Mouse (Mus musculus): Measurements from ENCODE around the gene Arfgef3.

DNA sequence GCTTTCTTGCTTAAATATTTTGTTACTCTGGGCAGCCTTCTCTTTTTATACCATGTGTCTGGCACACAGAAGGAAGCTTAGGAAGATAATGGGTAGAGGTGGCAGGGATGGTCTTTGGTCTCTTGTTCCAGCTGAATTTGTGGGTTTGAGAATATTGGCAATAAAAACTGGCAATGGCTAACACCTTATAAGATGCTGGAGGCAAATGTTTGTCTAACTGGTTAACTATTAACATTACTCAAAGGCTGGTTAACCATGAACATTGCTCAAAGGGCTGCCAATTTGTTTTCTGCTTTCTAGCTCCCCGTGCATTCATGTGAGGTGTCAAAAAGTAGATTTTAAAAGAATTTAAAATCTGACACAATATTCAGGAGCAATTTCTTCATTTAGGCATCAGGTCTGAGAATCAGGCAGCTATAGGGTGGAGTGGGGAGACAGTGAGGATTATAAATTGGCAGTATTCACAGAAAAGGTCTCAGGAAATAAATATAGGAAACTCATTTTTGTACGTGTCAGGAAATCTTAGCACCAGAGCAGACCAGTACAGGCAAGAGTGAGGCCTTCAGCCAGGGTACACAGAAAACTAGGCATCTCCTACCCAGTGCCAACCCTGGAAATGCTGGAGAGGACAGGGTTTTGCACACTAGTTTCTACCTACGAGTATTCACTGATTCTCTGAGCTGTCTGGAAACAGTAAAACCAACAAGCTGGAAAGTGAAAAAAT lies 62.9 kb downstream of the Arfgef3 start:
- TF ChIP-seq CTCF (conservative IDR thresholded peaks at IDR 0.05; ENCODE audit: low read length) (no peak), NANOG (IDR thresholded peaks at IDR 0.05; ENCODE audit: borderline replicate concordance, low read length) (no peak), POU5F1 (IDR thresholded peaks at IDR 0.05; ENCODE audit: borderline replicate concordance, low read length) (no peak)
